Mouse (Mus musculus): ENCODE results near the gene H2-Eb2. TPM values are rescaled to one million over a fixed set of nuclear protein-coding genes. Genes with fewer than 3 reads are reported as not detected.
A peak's percentile ranks its signal among the peaks of the same experiment; 100 is the strongest.

H2-Eb2 gene
- total RNA-seq, 1 experiment from 2014 or later, result not detected

GRCm38 (mm10) chr17:34347606-34348308 is 22.3 kb downstream of the H2-Eb2 start:
- peak; percentile 85 for ATAC-seq (replicated peaks; ENCODE audit: low read depth, poor library complexity, severe bottlenecking)

GRCm38 (mm10) chr17:34349429-34349828 is 24.0 kb downstream of the H2-Eb2 start:
- ATAC-seq (replicated peaks; ENCODE audit: low read depth, poor library complexity, severe bottlenecking), result peak; percentile 62

DNA sequence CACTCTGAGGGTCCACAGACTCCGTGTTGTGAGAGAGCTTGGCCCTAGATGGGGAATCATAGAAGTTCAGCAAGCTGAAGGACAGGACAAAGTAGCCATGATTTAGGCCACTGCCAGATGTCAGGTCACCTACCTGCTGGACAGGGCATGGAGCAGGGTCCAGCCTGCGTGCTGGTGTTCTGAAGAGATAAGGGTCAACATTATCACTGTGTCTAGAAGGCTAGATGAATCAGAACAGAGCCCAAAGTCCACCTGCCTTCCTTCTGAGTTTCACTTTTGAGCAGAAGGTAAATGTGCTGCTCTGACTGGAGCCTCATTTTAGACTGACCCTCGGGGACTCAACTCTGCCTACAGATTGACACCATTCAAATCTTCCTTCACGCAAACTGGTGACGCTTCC is 29.1 kb downstream of the H2-Eb2 start, which contains the start of gene Btnl2:
Gene Btnl2, plus strand, starts transcription at position 284 of the 400 bp plus-strand sequence.
- ATAC-seq (replicated peaks; ENCODE audit: low read depth, poor library complexity, severe bottlenecking), result 0 out of 2 replicates have a peak, but pooled peaks have one; percentile 15

DNA sequence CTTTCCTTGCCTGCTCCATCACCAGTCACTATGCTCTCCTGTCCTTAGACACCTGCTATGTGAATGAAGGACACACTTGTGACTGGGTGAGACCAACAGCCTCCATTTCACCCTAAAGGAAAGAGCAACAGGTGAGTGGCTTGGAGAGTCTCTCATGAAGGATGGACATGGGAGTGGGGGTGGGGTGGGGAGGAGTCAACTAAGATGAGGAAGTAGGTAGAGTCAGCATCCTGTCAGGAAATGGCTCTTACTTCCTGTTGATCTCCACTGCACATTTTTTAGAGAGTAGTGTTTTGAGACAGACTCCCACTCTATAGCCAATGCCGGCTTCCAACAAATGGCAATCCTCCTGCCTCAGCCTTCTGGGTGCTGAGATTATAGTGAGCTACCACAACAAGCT is 29.5 kb downstream of the H2-Eb2 start:
- ATAC-seq (replicated peaks; ENCODE audit: low read depth, poor library complexity, severe bottlenecking), result peak; percentile 47

- no peak for ATAC-seq (replicated peaks; ENCODE audit: low read depth, poor library complexity, severe bottlenecking)
These were observed 37.6 kb downstream of the H2-Eb2 start for GRCm38 (mm10) chr17:34362954-34363546.

- no peak for ATAC-seq (replicated peaks; ENCODE audit: low read depth, poor library complexity, severe bottlenecking)
These were observed 38.3 kb downstream of the H2-Eb2 start for GRCm38 (mm10) chr17:34363676-34364310.

- ATAC-seq (replicated peaks; ENCODE audit: low read depth, poor library complexity, severe bottlenecking), result no peak
These were observed 39.6 kb downstream of the H2-Eb2 start for GRCm38 (mm10) chr17:34365031-34365430.

GRCm38 (mm10) chr17:34370563-34370962 is 45.1 kb downstream of the H2-Eb2 start:
- ATAC-seq (replicated peaks; ENCODE audit: low read depth, poor library complexity, severe bottlenecking), result no peak

- no peak for ATAC-seq (replicated peaks; ENCODE audit: low read depth, poor library complexity, severe bottlenecking)
These were observed 47.7 kb downstream of the H2-Eb2 start for GRCm38 (mm10) chr17:34373055-34373709.

- no peak for ATAC-seq (replicated peaks; ENCODE audit: low read depth, poor library complexity, severe bottlenecking)
These were observed 51.4 kb downstream of the H2-Eb2 start, which contains the start of gene Btnl1 for GRCm38 (mm10) chr17:34376847-34377246. Btnl1 (plus strand) TSS chr17:34377132.

DNA sequence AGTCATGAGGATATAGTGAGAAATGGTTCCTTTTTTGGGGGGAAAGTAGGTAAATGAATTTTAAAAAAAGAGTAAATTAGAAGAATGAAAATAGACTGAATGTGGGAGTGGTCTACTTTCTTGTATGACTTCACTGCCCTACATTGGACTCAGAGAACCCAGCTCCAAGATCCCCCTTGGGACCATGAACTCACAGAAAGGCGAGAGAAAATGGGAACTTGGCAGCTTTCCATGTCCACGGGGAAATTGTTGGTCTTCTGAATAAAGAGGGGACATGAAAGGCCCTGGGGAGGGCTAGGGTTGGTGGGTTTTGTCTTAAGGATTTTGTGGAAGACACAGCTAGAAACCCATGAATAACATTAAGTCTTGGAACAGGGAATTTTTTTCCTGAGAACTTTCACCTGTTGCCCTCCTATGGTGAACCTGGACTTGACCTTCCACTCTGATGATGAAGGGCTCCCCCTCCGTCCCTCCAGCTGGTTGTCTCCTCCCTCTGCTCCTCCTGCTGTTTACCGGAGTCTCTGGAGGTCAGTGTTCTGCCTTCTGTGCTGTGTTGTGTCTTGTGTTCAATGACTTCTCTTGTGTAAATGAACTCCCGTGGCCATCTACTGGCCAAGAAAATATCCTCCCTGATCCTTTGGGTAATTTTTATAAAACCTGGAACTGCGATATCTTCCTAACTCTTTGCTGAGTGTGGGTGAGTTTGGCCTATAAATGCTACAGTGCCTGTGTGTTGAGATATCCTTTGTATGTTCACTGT is 52.2 kb downstream of the H2-Eb2 start:
- peak; percentile 13; the same call in 1 of the 2 replicates for ATAC-seq (replicated peaks; ENCODE audit: low read depth, poor library complexity, severe bottlenecking)

DNA sequence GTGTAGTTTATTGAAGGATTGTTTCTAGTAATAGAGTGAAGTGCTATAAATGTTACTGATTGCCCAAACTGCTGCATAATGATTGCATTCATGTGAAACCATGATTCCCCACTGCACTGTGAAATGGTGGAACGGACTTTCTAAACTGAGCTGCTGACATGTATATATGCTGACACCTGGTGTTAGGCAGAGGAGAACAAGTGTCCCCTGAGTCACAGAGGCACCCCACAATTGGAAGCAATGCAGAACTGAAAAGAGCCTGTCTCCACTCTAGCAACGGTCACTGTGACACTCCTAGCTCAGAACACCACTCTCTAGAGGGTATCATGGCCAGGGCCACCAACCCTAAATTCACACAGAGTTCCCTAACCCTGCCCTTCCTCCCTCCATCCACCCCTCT is 53.3 kb downstream of the H2-Eb2 start:
- ATAC-seq (replicated peaks; ENCODE audit: low read depth, poor library complexity, severe bottlenecking), result no peak

DNA sequence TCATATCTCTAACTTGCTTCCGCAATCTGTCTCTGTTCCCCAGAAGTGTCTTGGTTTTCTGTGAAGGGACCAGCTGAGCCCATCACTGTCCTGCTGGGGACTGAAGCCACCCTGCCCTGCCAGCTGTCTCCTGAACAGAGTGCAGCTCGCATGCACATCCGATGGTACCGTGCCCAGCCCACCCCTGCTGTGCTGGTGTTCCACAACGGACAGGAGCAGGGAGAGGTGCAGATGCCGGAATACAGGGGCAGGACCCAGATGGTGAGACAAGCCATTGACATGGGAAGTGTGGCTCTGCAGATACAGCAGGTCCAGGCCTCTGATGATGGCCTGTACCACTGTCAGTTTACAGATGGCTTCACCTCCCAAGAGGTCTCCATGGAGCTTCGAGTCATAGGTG is 54.0 kb downstream of the H2-Eb2 start:
- no peak for ATAC-seq (replicated peaks; ENCODE audit: low read depth, poor library complexity, severe bottlenecking)

GRCm38 (mm10) chr17:34381876-34382275 is 56.4 kb downstream of the H2-Eb2 start:
- ATAC-seq (replicated peaks; ENCODE audit: low read depth, poor library complexity, severe bottlenecking), result no peak

DNA sequence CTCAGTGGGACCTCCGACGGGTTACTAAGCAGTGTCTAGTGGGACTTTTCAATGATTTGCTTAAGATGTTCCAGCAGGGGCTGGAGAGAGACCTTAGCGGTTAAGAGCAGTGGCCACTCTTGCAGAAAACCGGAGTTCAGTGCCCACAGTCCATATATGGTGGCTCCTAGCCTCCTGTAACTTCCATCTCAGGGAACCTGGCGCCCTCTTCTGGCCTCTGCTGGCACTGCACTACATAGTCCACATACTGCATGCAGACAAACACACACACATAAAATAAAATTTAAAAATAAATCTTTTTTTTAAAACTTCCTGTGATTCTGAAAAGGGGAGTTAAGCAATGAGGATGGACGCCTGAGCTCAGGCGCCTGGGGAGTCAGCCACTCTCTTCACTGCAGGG is 57.7 kb downstream of the H2-Eb2 start:
- no peak for ATAC-seq (replicated peaks; ENCODE audit: low read depth, poor library complexity, severe bottlenecking)

DNA sequence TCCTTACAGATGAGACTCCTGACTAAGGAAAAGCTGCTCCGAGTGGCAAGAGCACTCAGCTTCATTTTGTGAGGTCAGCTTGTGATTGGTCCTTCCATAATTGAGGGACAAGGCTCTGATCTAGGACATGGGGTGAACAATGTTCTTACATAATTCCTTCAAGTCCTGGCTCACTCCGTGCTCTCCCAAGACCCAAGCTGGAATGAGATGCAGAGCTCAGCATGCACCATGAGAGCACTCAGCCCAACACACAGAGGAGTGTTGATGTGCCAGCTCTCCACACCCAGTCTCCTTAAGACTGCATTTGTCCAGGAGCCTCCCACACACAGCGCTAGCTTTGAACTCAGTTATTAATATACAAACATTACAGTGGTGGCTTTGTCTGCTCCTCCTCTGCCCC is 59.2 kb downstream of the H2-Eb2 start:
- no peak for ATAC-seq (replicated peaks; ENCODE audit: low read depth, poor library complexity, severe bottlenecking)

- ATAC-seq (replicated peaks; ENCODE audit: low read depth, poor library complexity, severe bottlenecking), result peak; percentile 29
These were observed 61.2 kb downstream of the H2-Eb2 start for GRCm38 (mm10) chr17:34386656-34387055.

- ATAC-seq (replicated peaks; ENCODE audit: low read depth, poor library complexity, severe bottlenecking), result peak; percentile 54
These were observed 63.0 kb downstream of the H2-Eb2 start for GRCm38 (mm10) chr17:34388513-34388912.
